Mouse (Mus musculus) left cerebral cortex, adult 8-10 months (tissue): ENCODE measurements around the gene Ech1. TPM values are rescaled to one million over a fixed set of nuclear protein-coding genes. Genes with fewer than 3 reads are reported as not detected.

Experiments
- DNase-seq, 2 experiments: peaks; one replicate each; pipeline ENCODE4 v3.0.0; 2022; ENCODE audit warnings: low spot score in 2 of 2
- total RNA-seq, 4 experiments: library from RNA; stranded (reverse); gene quantifications; 2 replicates each; pipeline ENCODE4 v1.2.4; 2022

The Ech1 gene
- total RNA-seq, 4 experiments from 2014 or later = 57.9 to 68.0 (median 62.2) TPM

- DNase-seq = no peak
Measured at GRCm38 (mm10) chr7:28859953-28860352, 34.9 kb downstream of the Ech1 start.

DNA sequence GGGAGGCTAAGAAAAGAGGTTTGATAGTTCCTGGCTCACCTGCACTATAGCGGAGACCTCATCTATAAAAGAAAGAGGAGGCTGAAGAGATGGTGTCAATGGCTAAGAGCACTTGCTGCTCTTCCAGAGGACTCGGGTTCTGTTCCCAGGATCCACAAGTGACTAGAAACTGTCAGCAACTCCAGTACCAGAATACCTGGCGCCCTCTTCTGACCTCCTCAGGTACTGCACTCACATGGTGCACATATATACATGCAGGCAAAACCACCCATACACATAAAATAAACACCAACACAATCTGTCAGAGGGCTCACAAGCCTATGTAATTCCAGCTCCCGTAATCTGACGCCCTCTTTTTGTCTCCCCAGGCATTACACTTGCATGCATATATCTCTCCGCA is 35.9 kb downstream of the Ech1 start:
- no peak for DNase-seq

GRCm38 (mm10) chr7:28862817-28863499 is 37.9 kb downstream of the Ech1 start:
- DNase-seq = peak; percentile 43 to 79

DNA sequence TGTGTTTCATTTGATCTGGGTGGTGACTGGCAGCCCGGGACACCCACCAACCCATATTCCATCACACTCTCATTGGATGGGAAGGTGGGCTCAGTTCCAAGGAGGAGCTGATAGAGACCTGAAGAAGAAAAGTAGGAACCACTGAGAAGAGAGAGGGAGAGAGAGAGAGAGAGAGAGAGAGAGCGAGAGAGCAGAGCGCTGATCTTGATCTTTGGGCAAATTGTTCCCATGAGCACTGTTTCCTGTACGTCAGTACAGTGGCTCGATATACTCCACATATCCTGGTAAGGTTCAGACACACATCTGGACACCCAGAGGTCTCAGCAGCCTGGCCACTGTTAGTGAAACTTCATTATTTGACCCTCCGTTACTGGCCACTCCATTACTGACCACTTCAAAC is 38.5 kb downstream of the Ech1 start, which contains the start of gene Lgals7:
TSS of gene Lgals7 (plus strand) at position 314 of the 400 bp plus-strand sequence.
- no peak for DNase-seq

- no peak for DNase-seq
Measured at GRCm38 (mm10) chr7:28864288-28864750, 39.3 kb downstream of the Ech1 start.

DNA sequence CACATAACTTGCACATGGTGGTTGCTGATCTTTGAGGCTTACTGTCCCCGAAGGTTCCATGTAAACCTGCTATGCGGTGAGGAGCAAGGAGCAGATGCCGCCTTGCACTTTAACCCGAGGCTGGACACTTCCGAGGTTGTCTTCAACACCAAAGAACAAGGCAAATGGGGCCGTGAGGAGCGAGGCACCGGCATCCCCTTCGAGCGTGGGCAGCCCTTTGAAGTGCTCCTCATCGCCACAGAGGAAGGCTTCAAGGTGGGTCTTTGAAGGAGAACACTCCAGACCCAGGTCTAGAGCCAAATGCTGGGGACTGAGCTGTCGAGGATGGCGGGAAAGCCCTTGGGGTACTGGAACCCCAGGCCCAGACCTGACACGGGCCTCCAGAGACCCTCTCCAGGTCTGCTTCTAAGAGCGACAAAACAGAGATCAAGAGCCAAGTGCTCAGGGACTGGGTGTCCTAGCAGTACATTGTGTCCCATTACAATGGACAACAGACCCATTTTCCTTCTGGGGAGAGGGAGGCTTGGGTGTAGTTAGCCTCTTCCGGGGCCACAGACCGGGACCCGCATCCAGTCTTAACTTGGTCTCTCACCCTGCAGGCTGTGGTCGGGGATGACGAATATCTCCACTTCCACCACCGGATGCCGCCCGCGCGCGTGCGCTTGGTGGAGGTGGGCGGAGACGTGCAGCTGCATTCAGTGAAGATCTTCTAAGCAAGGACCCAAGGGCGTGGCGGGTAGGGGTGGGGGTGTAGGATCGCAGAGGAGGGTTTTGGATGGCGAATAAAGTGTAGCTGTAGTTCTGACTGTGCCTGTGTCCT is 40.7 kb downstream of the Ech1 start:
- peak; percentile 80 to 86 for DNase-seq

GRCm38 (mm10) chr7:28866769-28867507 is 41.9 kb downstream of the Ech1 start:
- no peak for DNase-seq

GRCm38 (mm10) chr7:28867508-28868340 is 42.7 kb downstream of the Ech1 start:
- DNase-seq = peak in 1 of 2 experiments; percentile 43

DNA sequence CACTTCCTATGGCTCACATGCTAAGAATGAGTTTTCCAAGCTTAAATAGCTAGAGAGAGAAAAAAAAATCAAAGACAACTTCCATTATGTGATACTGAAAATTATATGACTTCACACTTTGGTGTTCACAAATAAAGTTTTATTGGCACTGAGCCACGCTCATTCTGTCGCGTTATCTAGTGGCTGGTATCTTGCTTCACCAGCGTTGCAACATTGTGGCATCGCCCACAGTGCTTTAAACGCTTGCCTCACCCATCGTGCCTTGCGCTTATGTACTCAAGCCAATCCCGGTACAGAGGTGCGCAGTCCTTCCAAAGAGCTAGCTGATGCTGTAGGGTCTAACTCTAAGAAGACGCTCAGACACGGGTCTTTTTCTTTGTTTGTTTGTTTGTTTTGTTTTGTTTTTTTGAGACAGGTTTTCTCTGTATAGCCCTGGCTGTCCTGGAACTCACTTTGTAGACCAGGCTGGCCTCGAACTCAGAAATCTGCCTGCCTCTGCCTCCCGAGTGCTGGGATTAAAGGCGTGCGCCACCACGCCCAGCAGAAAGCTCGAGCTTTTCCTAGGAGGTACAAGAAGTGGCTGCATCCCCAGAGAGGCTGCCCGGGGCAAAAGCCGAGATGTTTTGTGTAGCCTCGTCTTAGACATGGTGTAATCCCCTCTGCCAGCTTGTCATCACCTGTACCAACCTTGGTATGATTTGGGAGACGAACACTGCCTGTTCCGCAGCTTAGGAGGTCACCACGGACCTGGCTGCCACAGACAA is 46.1 kb downstream of the Ech1 start:
- no peak for DNase-seq

GRCm38 (mm10) chr7:28874565-28874964 is 49.5 kb downstream of the Ech1 start:
- no peak for DNase-seq

DNA sequence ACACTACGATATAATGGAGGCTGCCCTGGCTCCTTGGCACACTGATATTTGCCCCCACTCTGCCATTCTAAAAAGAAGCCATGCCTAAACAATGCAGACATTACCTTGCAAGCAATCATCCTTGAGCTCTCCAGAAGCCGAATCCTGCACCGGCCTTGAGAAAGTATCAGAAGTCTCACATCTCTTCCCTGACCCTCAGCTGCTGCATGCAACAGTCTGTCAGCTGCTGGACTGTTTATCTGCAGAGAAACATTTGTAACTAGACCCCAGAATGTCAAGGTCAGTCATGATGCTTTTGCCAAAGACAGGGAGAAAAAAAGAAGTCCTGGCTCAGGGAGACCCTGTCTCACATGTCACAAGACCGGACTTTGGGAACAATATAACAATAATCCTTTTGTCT is 51.1 kb downstream of the Ech1 start:
- no peak for DNase-seq

GRCm38 (mm10) chr7:28877155-28877554 is 52.1 kb downstream of the Ech1 start:
- DNase-seq = no peak

GRCm38 (mm10) chr7:28877856-28878255 is 52.8 kb downstream of the Ech1 start:
- no peak for DNase-seq

- DNase-seq = no peak
Measured at GRCm38 (mm10) chr7:28879606-28880005, 54.6 kb downstream of the Ech1 start.

- no peak for DNase-seq
Measured at GRCm38 (mm10) chr7:28880554-28880953, 55.5 kb downstream of the Ech1 start.

DNA sequence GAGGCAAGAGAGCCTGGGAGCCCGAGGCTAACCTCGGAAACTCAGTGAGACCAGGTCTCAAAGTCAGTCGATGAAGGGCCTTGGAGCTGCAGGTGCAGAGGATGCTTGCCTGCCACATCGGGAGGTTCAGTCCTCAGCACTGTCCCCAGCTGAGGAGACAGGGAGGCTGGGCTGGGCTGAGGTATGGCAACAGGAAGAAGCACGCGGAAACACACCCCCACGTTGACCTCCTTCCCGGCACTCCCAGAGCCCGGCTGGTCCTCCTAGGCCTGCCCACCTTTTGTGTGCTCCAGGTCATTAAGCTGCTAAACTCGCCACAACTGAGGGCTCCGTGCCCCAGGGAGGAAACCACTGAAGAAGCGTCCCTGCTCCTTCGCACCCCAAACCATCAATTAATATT is 56.2 kb downstream of the Ech1 start, which contains the start of gene Capn12:
TSS of gene Capn12 (plus strand) at position 224 of the 400 bp plus-strand sequence.
- no peak for DNase-seq
